Mouse (Mus musculus) limb, embryonic 14.5 days (tissue): Measurements from ENCODE around the gene Rpl13a. TPM values are rescaled to one million over a fixed set of nuclear protein-coding genes. Genes with fewer than 3 reads are reported as not detected.
A peak's percentile ranks its signal among the peaks of the same experiment; 100 is the strongest.

Source experiments
- ATAC-seq: fragments of 200-750 bp; cut with Nextera tagmentation; 2 replicates; pipeline ENCODE4 v1.8.0; 2017; ENCODE audit warnings: low read depth, moderate number of reproducible peaks, moderate TSS enrichment; ENCODE audit not compliant: low FRiP score
- DNase-seq: peaks from one replicate; pipeline ENCODE4 v3.0.0-alpha.2; 2015; ENCODE audit warnings: low spot score
- H3K27ac ChIP-seq: fragments of 300-500 bp; sonication (generic); replicated peaks from 2 replicates; pipeline ENCODE4 v1.5.1; 2014; ENCODE audit warnings: low read depth, mild to moderate bottlenecking, low read length, moderate library complexity, mixed read lengths
- H3K27me3 ChIP-seq: fragments of 300-500 bp; sonication (generic); 2 replicates; pipeline ENCODE4 v1.6.1; 2014; ENCODE audit warnings: low read length, mixed read lengths; ENCODE audit not compliant: control insufficient read depth, insufficient read depth
- H3K36me3 ChIP-seq: fragments of 300-500 bp; sonication (generic); 2 replicates; pipeline ENCODE4 v1.6.1; 2014; ENCODE audit warnings: mild to moderate bottlenecking, low read length, moderate library complexity, mixed read lengths; ENCODE audit not compliant: control insufficient read depth, insufficient read depth
- H3K4me1 ChIP-seq: fragments of 300-500 bp; sonication (generic); 2 replicates; pipeline ENCODE4 v1.6.1; 2014; ENCODE audit warnings: antibody characterized with exemption, low read length, mixed read lengths; ENCODE audit not compliant: control insufficient read depth, insufficient read depth
- H3K4me2 ChIP-seq: fragments of 300-500 bp; sonication (generic); replicated peaks from 2 replicates; pipeline ENCODE4 v1.6.1; 2014; ENCODE audit warnings: low read depth, mild to moderate bottlenecking, low read length, moderate library complexity; ENCODE audit not compliant: severe bottlenecking
- H3K4me3 ChIP-seq: fragments of 300-500 bp; sonication (generic); replicated peaks from 2 replicates; pipeline ENCODE4 v1.5.1; 2014; ENCODE audit warnings: low read length
- H3K9ac ChIP-seq: fragments of 300-500 bp; sonication (generic); 2 replicates; pipeline ENCODE4 v1.6.1; 2014; ENCODE audit warnings: mild to moderate bottlenecking, low read depth, low read length, moderate library complexity; ENCODE audit not compliant: severe bottlenecking
- H3K9me3 ChIP-seq: fragments of 300-500 bp; sonication (generic); 2 replicates; pipeline ENCODE4 v1.6.1; 2016; ENCODE audit warnings: low read length; ENCODE audit not compliant: control insufficient read depth
- POLR2A ChIP-seq: fragments of 200-500 bp; IDR thresholded peaks from 2 replicates; pipeline ENCODE4 v1.8.0; 2012; ENCODE audit warnings: inconsistent platforms, mild to moderate bottlenecking, moderate library complexity, borderline replicate concordance; ENCODE audit not compliant: insufficient read depth, insufficient read length; ENCODE audit errors: extremely low read depth
- WGBS: fragments of 180-500 bp; shearing (Covaris S2); extraction: QIAGEN DNeasy Blood & Tissue Kit; methylation state at CpG from one replicate; pipeline ENCODE4 v1.1.7; 2014; 5-methylcytosine and 5-hydroxymethylcytosine counted together
- polyA plus RNA-seq, 2 experiments: library from polyadenylated mRNA; depleted of rRNA in 1 of 2; stranded (reverse) in 1 of 2; unstranded in 1 of 2; fragments of >200 nt; fragmentation: Nextera tagmentation in 1 of 2; extraction: Ambion mirVana in 1 of 2; gene quantifications; 2 replicates each; pipeline versions ENCODE4 v1.2.1 to v1.2.3; 2012 to 2014

Rpl13a gene
- polyA plus RNA-seq, 2 experiments: 1,777 to 3,912 TPM

GRCm38 (mm10) chr7:45121404-45121803 lies 7.2 kb downstream of the Rpl13a start:
- H3K4me2 ChIP-seq: no peak overlapping the region

GRCm38 (mm10) chr7:45119780-45120709 lies 8.5 kb downstream of the Rpl13a start:
- H3K4me2 ChIP-seq: no peak overlapping the region
- H3K9ac ChIP-seq: no peak overlapping the region
- ATAC-seq: no peak
- peaks cover 51% of the 10 kb centered on the region for H3K36me3 ChIP-seq
- H3K4me1 ChIP-seq: peaks cover 13% of the 10 kb centered on the region
- 85% methylated on average over 5 of the region's 5 CpGs for WGBS
- TF ChIP-seq POLR2A: no peak
- no peak for DNase-seq
- H3K27me3 ChIP-seq: no peaks in the 10 kb centered on the region
- no peaks in the 10 kb centered on the region for H3K9me3 ChIP-seq
- no peak overlapping the region for H3K4me3 ChIP-seq
- H3K27ac ChIP-seq: no peak overlapping the region

More at GRCm38 (mm10) chr7:45121404-45121803, 7.2 kb downstream of the Rpl13a start:
- DNase-seq (no peak), ATAC-seq (no peak)
- Histone ChIP-seq H3K9ac (0 out of 2 replicates have a peak overlapping the region, but pooled peaks have one; percentile 2), H3K9me3 (no peaks in the 10 kb centered on the region), H3K27me3 (no peaks in the 10 kb centered on the region), H3K4me3 (no peak overlapping the region), H3K4me1 (peaks cover 20% of the 10 kb centered on the region), H3K36me3 (peaks cover 65% of the 10 kb centered on the region), H3K27ac (no peak overlapping the region)
- WGBS: 68% methylated on average over 8 of the region's 8 CpGs
- TF ChIP-seq POLR2A: no peak

- H3K4me1 ChIP-seq: peaks cover 9% of the 10 kb centered on the region
- no peaks in the 10 kb centered on the region for H3K27me3 ChIP-seq
- 84% methylated on average over 6 of the region's 6 CpGs for WGBS
- DNase-seq (no peak), ATAC-seq (no peak)
- no peak overlapping the region for H3K4me2 ChIP-seq
- no peak overlapping the region for H3K27ac ChIP-seq
- H3K9ac ChIP-seq: no peak overlapping the region
- no peak for TF ChIP-seq POLR2A
- H3K4me3 ChIP-seq: no peak overlapping the region
- H3K36me3 ChIP-seq: peaks cover 46% of the 10 kb centered on the region
- no peaks in the 10 kb centered on the region for H3K9me3 ChIP-seq
These were observed 10.2 kb downstream of the Rpl13a start for GRCm38 (mm10) chr7:45118336-45118735.

- Histone ChIP-seq H3K9ac (no peak overlapping the region), H3K4me1 (0 out of 2 replicates have a peak, but pooled peaks cover 4% of the 10 kb centered on the region), H3K4me3 (no peak overlapping the region), H3K27me3 (no peaks in the 10 kb centered on the region), H3K9me3 (no peaks in the 10 kb centered on the region), H3K36me3 (peaks cover 39% of the 10 kb centered on the region), H3K27ac (no peak overlapping the region), H3K4me2 (no peak overlapping the region)
- no peak for TF ChIP-seq POLR2A
- DNase-seq (no peak), ATAC-seq (no peak)
- 82% methylated on average over 8 of the region's 8 CpGs for WGBS
These were observed 11.0 kb downstream of the Rpl13a start for GRCm38 (mm10) chr7:45117566-45117965.

- Histone ChIP-seq H3K4me1 (no peaks in the 10 kb centered on the region), H3K4me2 (no peak overlapping the region), H3K27ac (no peak overlapping the region), H3K36me3 (0 out of 2 replicates have a peak, but pooled peaks cover 2% of the 10 kb centered on the region), H3K27me3 (no peaks in the 10 kb centered on the region), H3K4me3 (no peak overlapping the region), H3K9ac (no peak overlapping the region), H3K9me3 (no peaks in the 10 kb centered on the region)
- ATAC-seq: no peak
- 72% methylated on average over 2 of the region's 2 CpGs for WGBS
- no peak for DNase-seq
- TF ChIP-seq POLR2A: no peak
These were observed 15.1 kb downstream of the Rpl13a start for GRCm38 (mm10) chr7:45113476-45113875.
